Mouse (Mus musculus): ENCODE data around the gene Tap1. TPM values are rescaled to one million over a fixed set of nuclear protein-coding genes. Genes with fewer than 3 reads are reported as not detected.

The Tap1 gene
- total RNA-seq, 2 experiments from 2014 or later, result 1.6 to 1.8 TPM

DNA sequence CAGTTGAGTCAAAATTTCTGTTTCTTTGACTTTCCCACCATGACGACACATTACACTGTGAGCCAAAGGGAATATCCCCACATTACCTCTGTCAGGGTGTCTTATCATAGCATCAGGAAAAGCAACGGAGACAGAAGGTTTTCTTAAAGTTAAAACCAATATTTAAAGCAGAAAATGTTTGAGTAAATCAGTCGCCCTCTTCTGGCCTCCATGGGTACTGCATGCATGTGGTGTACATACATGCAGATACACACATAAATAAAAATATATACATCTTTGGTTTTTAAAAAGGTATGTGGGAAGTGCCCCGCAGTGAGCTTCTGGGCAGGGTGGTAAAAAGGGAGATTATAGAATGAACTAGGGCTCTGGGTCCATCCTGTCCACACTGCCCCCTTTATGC is 10.2 kb upstream of the Tap1 start:
- DNase-seq, result no peak
- intact Hi-C loops (cut with DNase I), result no loop called here

GRCm38 (mm10) chr17:34179019-34179418 is 8.3 kb upstream of the Tap1 start:
- intact Hi-C loops (cut with DNase I), result no loop called here
- no peak for DNase-seq

DNA sequence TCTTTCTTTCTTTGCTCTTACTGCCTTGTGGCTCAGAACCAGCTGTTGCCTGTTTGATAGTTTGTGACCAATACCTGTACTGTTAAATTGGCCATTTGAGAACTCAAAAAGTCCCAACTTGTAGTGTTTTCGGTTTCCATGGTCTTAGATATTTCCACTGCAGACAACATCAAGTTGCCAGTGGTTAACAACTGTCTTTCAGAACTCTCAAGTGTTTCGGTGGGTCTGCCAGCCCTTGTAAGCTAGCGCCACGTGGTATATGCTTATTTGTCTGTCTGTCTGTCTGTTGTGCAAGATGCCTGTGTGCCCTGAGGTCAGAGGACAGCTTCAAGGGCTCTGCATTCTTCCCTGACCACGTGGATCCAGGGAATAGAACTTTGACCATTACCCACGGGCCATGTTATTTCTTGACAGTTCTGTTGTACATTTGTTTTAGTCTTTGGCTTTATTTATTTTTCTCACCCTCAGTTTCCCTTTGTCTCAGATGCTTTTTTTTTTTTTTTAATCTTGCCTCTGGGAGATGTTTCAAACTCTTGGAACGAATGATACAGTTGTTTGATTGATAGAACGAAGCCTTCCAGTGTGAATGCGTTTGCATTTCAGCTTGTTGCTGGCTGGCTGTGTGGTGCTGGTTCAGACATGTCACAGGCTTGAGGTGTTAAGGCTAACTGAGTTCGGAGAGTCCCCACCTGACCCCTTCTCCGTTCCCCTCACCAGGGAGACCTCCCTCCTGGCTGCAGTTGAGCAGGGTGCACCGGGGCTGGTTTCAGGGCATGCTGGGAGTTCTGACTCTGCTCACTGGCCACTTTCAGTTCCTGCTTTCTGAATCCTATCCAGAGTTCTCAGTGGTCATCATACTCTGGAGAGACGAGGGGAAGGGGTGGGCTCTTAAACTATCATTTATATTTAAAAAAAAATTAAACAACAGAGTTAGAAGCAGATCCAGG is 7.2 kb upstream of the Tap1 start:
- DNase-seq, result no peak
- intact Hi-C loops (cut with DNase I), result no loop called here

GRCm38 (mm10) chr17:34183564-34184219 is 3.7 kb upstream of the Tap1 start:
- intact Hi-C loops (cut with DNase I), result no loop called here
- DNase-seq, result no peak

DNA sequence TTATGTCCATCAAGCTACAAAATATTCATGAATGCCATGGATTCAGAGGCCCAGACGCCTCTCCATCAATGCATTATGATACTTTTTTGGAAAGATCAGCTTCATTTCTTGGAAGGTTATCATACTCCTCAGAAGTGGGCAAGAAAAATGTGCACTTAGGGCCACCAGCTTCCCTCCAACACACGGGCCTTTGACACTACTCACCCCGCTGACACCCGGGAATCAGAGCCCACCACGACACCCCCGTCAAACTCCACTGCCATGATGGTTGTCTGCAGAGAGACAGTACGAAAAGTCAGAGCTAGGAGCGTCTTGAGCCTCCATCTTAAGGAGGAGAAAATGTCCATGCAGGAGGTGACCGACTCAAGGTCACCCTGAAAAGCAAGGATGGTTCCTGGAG is 1.8 kb upstream of the Tap1 start:
- intact Hi-C loops (cut with DNase I), result no loop called here
- DNase-seq, result no peak

- intact Hi-C loops (cut with DNase I), result no loop called here
- DNase-seq, result no peak
These were observed 480 bp upstream of the Tap1 start for GRCm38 (mm10) chr17:34186885-34187260.

GRCm38 (mm10) chr17:34188010-34188409 is 657 bp downstream of the Tap1 start:
- no peak for DNase-seq
- intact Hi-C loops (cut with DNase I), result no loop called here

GRCm38 (mm10) chr17:34188986-34189385 is 1.6 kb downstream of the Tap1 start:
- no peak for DNase-seq
- intact Hi-C loops (cut with DNase I), result no loop called here

DNA sequence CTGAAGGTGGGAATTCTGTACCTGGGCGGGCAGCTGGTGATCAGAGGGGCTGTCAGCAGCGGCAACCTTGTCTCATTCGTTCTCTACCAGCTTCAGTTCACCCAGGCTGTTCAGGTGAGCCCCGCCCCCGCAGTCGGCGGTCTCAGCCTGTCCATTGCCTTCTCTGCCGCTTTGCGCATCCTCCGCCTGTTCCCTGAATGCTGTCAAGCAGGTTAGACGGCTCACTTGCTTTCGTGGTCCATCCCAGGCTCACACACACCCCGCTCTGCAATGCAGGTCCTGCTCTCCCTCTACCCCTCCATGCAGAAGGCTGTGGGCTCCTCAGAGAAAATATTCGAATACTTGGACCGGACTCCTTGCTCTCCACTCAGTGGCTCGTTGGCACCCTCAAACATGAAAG is 5.5 kb downstream of the Tap1 start:
- intact Hi-C loops (cut with DNase I), result no loop called here
- no peak for DNase-seq

DNA sequence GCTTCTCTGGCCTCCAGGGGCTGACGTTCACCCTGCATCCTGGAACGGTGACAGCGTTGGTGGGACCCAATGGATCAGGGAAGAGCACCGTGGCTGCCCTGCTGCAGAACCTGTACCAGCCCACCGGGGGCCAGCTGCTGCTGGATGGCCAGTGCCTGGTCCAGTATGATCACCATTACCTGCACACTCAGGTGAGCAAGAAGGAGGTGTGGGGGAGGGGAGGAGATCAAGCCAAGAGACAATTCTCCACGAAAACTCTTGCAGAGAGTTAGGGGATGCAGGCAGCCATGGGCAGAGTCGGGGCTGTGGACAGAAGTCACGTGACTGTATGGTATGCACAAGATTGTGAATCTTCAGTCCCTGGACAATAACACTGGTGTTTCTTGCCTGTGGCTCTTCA is 6.1 kb downstream of the Tap1 start:
- no peak for DNase-seq
- intact Hi-C loops (cut with DNase I), result no loop called here

GRCm38 (mm10) chr17:34194723-34195122 is 7.4 kb downstream of the Tap1 start:
- intact Hi-C loops (cut with DNase I), result no loop called here
- no peak for DNase-seq

DNA sequence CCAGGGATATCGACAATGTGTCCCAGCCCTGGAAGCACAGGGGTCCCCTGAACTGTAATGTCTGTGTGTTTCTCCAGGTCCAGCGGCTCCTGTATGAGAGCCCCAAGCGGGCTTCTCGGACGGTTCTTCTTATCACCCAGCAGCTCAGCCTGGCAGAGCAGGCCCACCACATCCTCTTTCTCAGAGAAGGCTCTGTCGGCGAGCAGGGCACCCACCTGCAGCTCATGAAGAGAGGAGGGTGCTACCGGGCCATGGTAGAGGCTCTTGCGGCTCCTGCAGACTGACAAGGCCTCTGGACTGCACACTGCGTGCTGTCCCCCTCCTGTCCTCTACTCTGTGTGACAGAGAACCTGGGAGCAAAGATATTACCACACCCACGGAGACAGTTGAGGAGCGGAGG is 9.1 kb downstream of the Tap1 start:
- intact Hi-C loops (cut with DNase I), result no loop called here
- DNase-seq, result no peak

- peak; percentile 84 to 90 for DNase-seq
- intact Hi-C loops (cut with DNase I), result no loop called here
These were observed 9.9 kb downstream of the Tap1 start, which contains the start of gene Psmb8 for GRCm38 (mm10) chr17:34196941-34197894. Psmb8 (plus strand) TSS chr17:34197721.

- peak; percentile 25 to 47 for DNase-seq
- intact Hi-C loops (cut with DNase I), result no loop called here
These were observed 10.7 kb downstream of the Tap1 start for GRCm38 (mm10) chr17:34197904-34198520.

DNA sequence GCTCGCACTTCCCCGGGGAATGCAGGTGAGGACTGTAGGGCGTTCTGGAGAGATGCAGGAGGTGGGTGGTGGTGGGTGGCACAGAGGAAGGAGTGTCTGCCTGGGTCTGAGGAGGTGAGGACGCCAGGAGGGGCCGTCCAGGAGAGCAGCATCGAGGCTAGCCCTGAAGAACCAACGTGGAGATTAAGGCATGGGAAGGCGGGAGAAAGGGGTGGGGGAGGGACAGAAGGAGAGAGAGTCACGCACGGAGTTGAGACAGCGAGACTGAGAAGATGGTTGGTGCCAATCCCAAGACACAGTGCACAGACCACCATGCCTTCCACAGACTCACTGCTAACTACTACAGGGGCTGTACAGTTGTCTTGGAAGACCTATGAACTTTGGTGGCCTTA is 11.2 kb downstream of the Tap1 start:
- no peak for DNase-seq
- intact Hi-C loops (cut with DNase I), result no loop called here

DNA sequence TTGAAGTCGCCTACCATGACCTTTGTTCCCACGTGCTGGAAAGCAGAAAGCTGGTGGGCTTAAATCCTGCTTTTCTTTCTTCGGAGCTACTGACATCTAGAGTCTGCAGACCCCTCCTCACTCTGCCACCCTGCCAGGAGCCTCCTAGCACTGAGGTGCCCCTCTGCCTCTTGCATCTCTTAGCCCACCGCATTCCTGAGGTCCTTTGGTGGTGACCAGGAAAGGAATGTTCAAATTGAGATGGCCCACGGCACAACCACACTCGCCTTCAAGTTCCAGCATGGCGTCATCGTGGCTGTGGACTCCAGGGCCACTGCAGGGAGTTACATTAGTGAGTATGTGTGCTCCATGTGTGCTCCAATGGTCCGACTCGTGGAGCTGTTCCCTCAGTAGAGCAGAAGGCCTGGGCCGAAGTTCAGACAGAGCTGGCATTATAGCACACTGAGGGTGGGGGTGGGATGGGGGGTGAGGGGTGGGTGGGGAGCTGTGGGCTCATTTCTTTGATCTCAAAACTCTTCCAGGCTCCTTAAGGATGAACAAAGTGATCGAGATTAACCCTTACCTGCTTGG is 11.8 kb downstream of the Tap1 start:
- intact Hi-C loops (cut with DNase I), result no loop called here
- DNase-seq, result no peak

DNA sequence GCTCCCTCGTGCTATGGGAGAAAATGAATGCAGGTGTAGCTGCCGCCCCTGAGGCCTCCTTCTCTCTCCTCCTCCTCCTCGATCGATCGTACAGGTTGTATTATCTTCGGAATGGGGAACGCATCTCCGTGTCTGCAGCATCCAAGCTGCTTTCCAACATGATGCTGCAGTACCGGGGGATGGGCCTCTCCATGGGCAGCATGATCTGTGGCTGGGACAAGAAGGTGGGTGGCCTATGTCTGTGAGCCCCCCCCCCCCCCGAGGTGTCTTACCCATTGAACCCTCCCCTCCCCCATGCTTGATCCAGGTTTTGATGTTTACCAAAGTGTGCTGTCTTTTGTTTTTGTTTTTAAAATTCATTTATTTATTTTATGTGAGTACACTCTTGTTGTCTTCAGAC is 12.7 kb downstream of the Tap1 start:
- DNase-seq, result no peak
- intact Hi-C loops (cut with DNase I), result no loop called here

DNA sequence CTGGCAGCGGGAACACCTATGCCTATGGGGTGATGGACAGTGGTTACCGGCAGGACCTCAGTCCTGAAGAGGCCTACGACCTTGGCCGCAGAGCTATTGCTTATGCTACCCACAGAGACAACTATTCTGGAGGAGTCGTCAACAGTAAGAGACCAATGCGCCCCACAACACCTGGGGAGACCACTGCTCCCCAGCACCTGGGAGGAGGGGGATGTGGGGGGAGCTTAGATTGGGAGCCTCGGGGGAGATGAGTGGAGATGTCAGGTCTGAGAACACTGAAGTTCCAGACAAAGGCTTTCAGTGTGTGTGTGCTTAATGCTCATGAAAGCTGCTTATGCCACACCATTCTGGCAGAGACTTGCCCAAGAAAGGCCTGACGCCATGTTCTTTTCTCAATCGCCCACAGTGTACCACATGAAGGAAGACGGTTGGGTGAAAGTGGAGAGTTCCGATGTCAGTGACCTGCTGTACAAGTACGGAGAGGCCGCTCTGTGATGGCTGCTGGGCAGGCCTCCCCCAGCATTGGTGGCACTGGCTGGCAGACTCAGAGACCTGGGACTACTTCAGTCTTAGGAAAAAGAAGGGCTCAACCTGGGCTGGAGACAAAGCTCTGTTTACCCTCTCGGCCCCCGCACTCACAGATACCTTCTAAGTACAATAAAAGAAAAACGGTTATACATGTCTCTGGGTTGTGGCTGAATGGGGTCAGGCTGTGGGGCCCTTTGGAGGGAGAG is 13.6 kb downstream of the Tap1 start:
- DNase-seq, result no peak
- intact Hi-C loops (cut with DNase I), result no loop called here

DNA sequence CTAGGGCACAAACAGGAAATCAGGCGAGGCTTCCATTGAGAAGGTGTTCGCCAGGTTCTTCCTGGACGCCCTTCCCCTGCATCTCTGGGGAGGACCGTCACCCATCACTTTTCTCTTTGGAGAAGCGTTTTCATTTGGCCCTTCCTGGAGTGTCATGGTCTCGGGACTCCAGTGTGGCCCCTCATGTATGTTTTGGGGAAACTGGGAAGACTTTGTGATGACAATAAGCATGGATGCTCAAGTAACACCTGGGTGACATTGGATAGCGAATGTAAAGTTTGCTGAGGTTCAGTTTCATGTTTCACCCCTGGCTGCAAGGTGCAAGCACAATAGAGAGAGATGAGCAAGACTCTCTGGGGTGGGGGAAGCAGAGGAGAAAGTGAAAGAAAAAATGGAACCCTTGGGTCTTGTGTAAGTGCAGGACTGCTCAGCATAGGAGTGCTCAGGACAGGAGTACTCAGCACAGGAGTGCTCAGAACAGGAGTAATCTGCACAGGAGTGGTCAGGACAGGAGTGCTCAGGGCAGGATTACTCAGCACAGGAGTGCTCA is 14.2 kb downstream of the Tap1 start:
- DNase-seq, result no peak

More for the DNA sequence above, 14.2 kb downstream of the Tap1 start:
- intact Hi-C loops (cut with DNase I), result no loop called here
